Mouse (Mus musculus) neural tube, embryonic 13.5 days (tissue): ENCODE data around the gene Gm4201. TPM values are rescaled to one million over a fixed set of nuclear protein-coding genes. Genes with fewer than 3 reads are reported as not detected.
"Not testable (repeated sequence)": the region's sequence is repeated elsewhere in the genome, so short reads cannot be mapped to it uniquely, and the experiment has no call there.

Experiments
- ATAC-seq: fragments of 200-750 bp; cut with Nextera tagmentation; 2 replicates; pipeline ENCODE4 v1.8.0; 2017; ENCODE audit warnings: low read depth, mild to moderate bottlenecking, moderate TSS enrichment, moderate library complexity
- H3K27ac ChIP-seq: fragments of 300-500 bp; sonication (generic); replicated peaks from 2 replicates; pipeline ENCODE4 v1.5.1; 2015; ENCODE audit warnings: moderate library complexity, mild to moderate bottlenecking, inconsistent platforms
- H3K27me3 ChIP-seq: fragments of 300-500 bp; sonication (generic); 2 replicates; pipeline ENCODE4 v1.6.1; 2015; ENCODE audit warnings: mild to moderate bottlenecking, inconsistent platforms
- H3K36me3 ChIP-seq: fragments of 300-500 bp; sonication (generic); 2 replicates; pipeline ENCODE4 v1.6.1; 2015; ENCODE audit warnings: mild to moderate bottlenecking, inconsistent platforms
- H3K4me1 ChIP-seq: fragments of 300-500 bp; sonication (generic); replicated peaks from 2 replicates; pipeline ENCODE4 v1.6.1; 2015; ENCODE audit warnings: inconsistent platforms
- H3K4me2 ChIP-seq: fragments of 300-500 bp; sonication (generic); 2 replicates; pipeline ENCODE4 v1.6.1; 2015; ENCODE audit warnings: inconsistent platforms, mild to moderate bottlenecking, moderate library complexity
- H3K4me3 ChIP-seq: fragments of 300-500 bp; sonication (generic); 2 replicates; pipeline ENCODE4 v1.5.1; 2015; ENCODE audit warnings: mild to moderate bottlenecking, inconsistent platforms
- H3K9ac ChIP-seq: fragments of 300-500 bp; sonication (generic); 2 replicates; pipeline ENCODE4 v1.6.1; 2015; ENCODE audit warnings: moderate library complexity, mild to moderate bottlenecking, inconsistent platforms
- H3K9me3 ChIP-seq: fragments of 300-500 bp; sonication (generic); 2 replicates; pipeline ENCODE4 v1.6.1; 2016; ENCODE audit warnings: inconsistent platforms
- WGBS: fragments of 180-500 bp; shearing (Covaris S2); methylation state at CpG from one replicate; pipeline ENCODE4 v1.1.7; 2015; 5-methylcytosine and 5-hydroxymethylcytosine counted together
- polyA plus RNA-seq: library from polyadenylated mRNA; unstranded; fragments of >200 nt; fragmentation: Nextera tagmentation; extraction: Ambion mirVana; gene quantifications from 2 replicates; pipeline ENCODE4 v1.2.1, GENCODE M21; 2015

The Gm4201 gene
- polyA plus RNA-seq: not detected in 2 replicates

- H3K36me3 ChIP-seq, H3K4me3 ChIP-seq, H3K9ac ChIP-seq, H3K9me3 ChIP-seq, H3K4me2 ChIP-seq, ATAC-seq, H3K27me3 ChIP-seq, H3K27ac ChIP-seq, H3K4me1 ChIP-seq: not testable (repeated sequence)
- WGBS: no CpG with 5 or more reads among the region's 3 CpGs
Measured at GRCm38 (mm10) chr7:22565243-22565642, at the start of gene Gm4201. Gm4201 (minus strand) TSS chr7:22565343.

DNA sequence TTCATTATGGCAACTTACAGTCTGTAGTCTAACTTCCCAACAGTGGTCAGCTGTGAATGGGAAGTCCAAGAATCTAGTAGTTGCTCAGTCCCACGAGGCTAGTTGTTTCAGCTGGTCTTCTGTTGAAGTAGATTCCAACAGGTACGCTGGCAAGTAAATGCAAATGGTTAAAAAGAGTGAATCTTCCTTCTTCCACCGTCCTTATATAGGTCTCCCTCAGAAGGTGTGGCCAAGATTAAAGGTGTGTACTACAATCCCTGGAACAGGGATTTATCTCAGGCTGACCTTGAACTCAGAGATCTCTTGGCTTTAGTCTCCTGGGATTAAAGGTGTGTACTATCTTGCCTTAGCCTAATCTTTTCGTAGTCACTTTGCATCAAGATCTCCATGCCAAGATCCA, 22.9 kb upstream of the Gm4201 start, which contains the start of gene Gm4565:
Gm4565 (minus strand) TSS at position 101 of the 400 bp plus-strand sequence.
- H3K36me3 ChIP-seq, H3K27me3 ChIP-seq, H3K4me3 ChIP-seq, H3K27ac ChIP-seq, ATAC-seq, H3K9me3 ChIP-seq, H3K9ac ChIP-seq, H3K4me1 ChIP-seq, H3K4me2 ChIP-seq: not testable (repeated sequence)
- 81% methylated on average over 3 of the region's 4 CpGs for WGBS

- not testable (repeated sequence) for H3K4me3 ChIP-seq, H3K27me3 ChIP-seq
- WGBS: no CpG with 5 or more reads among the region's 1 CpGs
Measured at GRCm38 (mm10) chr7:22534787-22535186, 30.4 kb downstream of the Gm4201 start, which contains the start of gene Gm8677. Gm8677 (minus strand) TSS chr7:22534887.

GRCm38 (mm10) chr7:22522667-22523066, 42.5 kb downstream of the Gm4201 start, which contains the start of gene Vmn1r152:
Vmn1r152 (plus strand) TSS chr7:22522967.
- H3K4me3 ChIP-seq, H3K36me3 ChIP-seq, H3K9ac ChIP-seq, H3K9me3 ChIP-seq, H3K27ac ChIP-seq, H3K27me3 ChIP-seq, ATAC-seq, H3K4me2 ChIP-seq, H3K4me1 ChIP-seq: not testable (repeated sequence)
- no CpG with 5 or more reads among the region's 3 CpGs for WGBS

More at GRCm38 (mm10) chr7:22534787-22535186, 30.4 kb downstream of the Gm4201 start, which contains the start of gene Gm8677:
- not testable (repeated sequence) for H3K9ac ChIP-seq, H3K9me3 ChIP-seq, ATAC-seq, H3K4me2 ChIP-seq, H3K36me3 ChIP-seq, H3K4me1 ChIP-seq, H3K27ac ChIP-seq

Other genes starting within 250 kb of the Gm4201 start
- not detected in 2 replicates for gene Gm4187, start 235.6 kb downstream of the Gm4201 start, polyA plus RNA-seq
- gene Gm8660, start 194.3 kb downstream of the Gm4201 start, polyA plus RNA-seq: not detected in 2 replicates
- gene Vmn1r148, start 151.8 kb downstream of the Gm4201 start, polyA plus RNA-seq: not detected in 2 replicates
- gene Vmn1r149, start 127.1 kb downstream of the Gm4201 start, polyA plus RNA-seq: not detected in 2 replicates
- not detected in 2 replicates for gene Gm10665, start 101.3 kb downstream of the Gm4201 start, polyA plus RNA-seq
- not detected in 2 replicates for gene Vmn1r151, start 65.7 kb downstream of the Gm4201 start, polyA plus RNA-seq
- gene Vmn1r152, start 42.4 kb downstream of the Gm4201 start, polyA plus RNA-seq: not detected in 2 replicates
- gene Gm8677, start 30.5 kb downstream of the Gm4201 start, polyA plus RNA-seq: not detected in 2 replicates
- gene Gm4565, start 22.8 kb upstream of the Gm4201 start, polyA plus RNA-seq: not detected in 2 replicates
- gene Vmn1r155, start 92.7 kb upstream of the Gm4201 start, polyA plus RNA-seq: not detected in 2 replicates
- gene Gm8693, start 127.0 kb upstream of the Gm4201 start, polyA plus RNA-seq: not detected in 2 replicates
- gene Gm4567, start 154.4 kb upstream of the Gm4201 start, polyA plus RNA-seq: not detected in 2 replicates
- gene Vmn1r157, start 196.4 kb upstream of the Gm4201 start, polyA plus RNA-seq: not detected in 2 replicates
- gene Vmn1r158, start 225.4 kb upstream of the Gm4201 start, polyA plus RNA-seq: not detected in 2 replicates